Mouse (Mus musculus) embryonic fibroblast, embryonic 13.5 days (primary cell): ENCODE results near the gene Nhlrc4. TPM values are rescaled to one million over a fixed set of nuclear protein-coding genes. Genes with fewer than 3 reads are reported as not detected.

Source experiments
- H3K27ac ChIP-seq: 2 replicates; pipeline ENCODE4 v1.5.1; 2012; ENCODE audit warnings: low read length, control low read depth, inconsistent platforms; ENCODE audit not compliant: insufficient read depth
- H3K4me1 ChIP-seq: 2 replicates; pipeline ENCODE4 v1.6.1; 2011; ENCODE audit warnings: low read length; ENCODE audit not compliant: control insufficient read depth, insufficient read depth
- H3K4me3 ChIP-seq: 2 replicates; pipeline ENCODE4 v1.5.1; 2011; ENCODE audit warnings: mild to moderate bottlenecking, control low read depth, low read length; ENCODE audit not compliant: insufficient read depth
- CTCF ChIP-seq: IDR thresholded peaks from 2 replicates; pipeline ENCODE4 v1.5.1; 2011; ENCODE audit warnings: mild to moderate bottlenecking, control low read depth, low read length, moderate library complexity, borderline replicate concordance; ENCODE audit not compliant: insufficient read depth
- POLR2A ChIP-seq: IDR thresholded peaks from 2 replicates; pipeline ENCODE4 v1.6.1; 2011; ENCODE audit warnings: low read depth, mild to moderate bottlenecking, control low read depth, low read length, moderate library complexity
- polyA plus RNA-seq: library from polyadenylated mRNA; stranded (reverse); fragments of >200 nt; gene quantifications from 2 replicates; pipeline ENCODE4 v1.2.4, GENCODE M21; 2011; ENCODE audit warnings: low read depth; ENCODE audit not compliant: missing spikeins, insufficient read length

Gene Nhlrc4
- polyA plus RNA-seq, 1 experiment: not detected

GRCm38 (mm10) chr17:25979829-25980738 is 35.3 kb upstream of the Nhlrc4 start:
- H3K4me1 ChIP-seq: peaks cover 8% of the 10 kb centered on the region; the same call in 1 of the 2 replicates
- H3K27ac ChIP-seq: no peak overlapping the region
- TF ChIP-seq CTCF: no peak
- TF ChIP-seq POLR2A: no peak
- H3K4me3 ChIP-seq: no peak overlapping the region

- H3K4me1 ChIP-seq: no peaks in the 10 kb centered on the region
- no peak overlapping the region for H3K4me3 ChIP-seq
- TF ChIP-seq POLR2A: no peak
- no peak for TF ChIP-seq CTCF
- H3K27ac ChIP-seq: no peak overlapping the region
These were observed 26.4 kb upstream of the Nhlrc4 start for GRCm38 (mm10) chr17:25970954-25971707.

- Histone ChIP-seq H3K4me1 (no peaks in the 10 kb centered on the region), H3K4me3 (no peak overlapping the region), H3K27ac (no peak overlapping the region)
- TF ChIP-seq POLR2A: no peak
- no peak for TF ChIP-seq CTCF
These were observed 25.7 kb upstream of the Nhlrc4 start for GRCm38 (mm10) chr17:25970448-25970847.

- TF ChIP-seq POLR2A: no peak
- no peak for TF ChIP-seq CTCF
- no peaks in the 10 kb centered on the region for H3K4me1 ChIP-seq
These were observed 23.4 kb upstream of the Nhlrc4 start for GRCm38 (mm10) chr17:25968176-25968575.

GRCm38 (mm10) chr17:25967652-25968051 is 22.9 kb upstream of the Nhlrc4 start:
- Histone ChIP-seq H3K4me1 (no peaks in the 10 kb centered on the region), H3K4me3 (no peak overlapping the region), H3K27ac (no peak overlapping the region)
- no peak for TF ChIP-seq CTCF
- TF ChIP-seq POLR2A: no peak

More at GRCm38 (mm10) chr17:25968176-25968575, 23.4 kb upstream of the Nhlrc4 start:
- Histone ChIP-seq H3K4me3 (no peak overlapping the region), H3K27ac (no peak overlapping the region)

GRCm38 (mm10) chr17:25964271-25964670 is 19.5 kb upstream of the Nhlrc4 start:
- TF ChIP-seq CTCF (no peak), POLR2A (no peak)
- Histone ChIP-seq H3K4me3 (no peak overlapping the region), H3K4me1 (no peaks in the 10 kb centered on the region)

GRCm38 (mm10) chr17:25962413-25962905 is 17.7 kb upstream of the Nhlrc4 start:
- Histone ChIP-seq H3K27ac (no peak overlapping the region), H3K4me3 (no peak overlapping the region), H3K4me1 (no peaks in the 10 kb centered on the region)
- TF ChIP-seq POLR2A: no peak
- TF ChIP-seq CTCF: no peak

More at GRCm38 (mm10) chr17:25964271-25964670, 19.5 kb upstream of the Nhlrc4 start:
- no peak overlapping the region for H3K27ac ChIP-seq

GRCm38 (mm10) chr17:25961566-25961965 is 16.8 kb upstream of the Nhlrc4 start:
- TF ChIP-seq POLR2A (no peak), CTCF (no peak)
- no peak overlapping the region for H3K4me3 ChIP-seq
- H3K27ac ChIP-seq: no peak overlapping the region
- H3K4me1 ChIP-seq: no peaks in the 10 kb centered on the region

GRCm38 (mm10) chr17:25959630-25960467 is 15.1 kb upstream of the Nhlrc4 start:
- TF ChIP-seq POLR2A (no peak), CTCF (no peak)
- H3K4me3 ChIP-seq: no peak overlapping the region
- no peaks in the 10 kb centered on the region for H3K4me1 ChIP-seq
- no peak overlapping the region for H3K27ac ChIP-seq
